Mouse (Mus musculus) lung, embryonic 15.5 days (tissue): ENCODE measurements around the gene Dpf3. TPM values are rescaled to one million over a fixed set of nuclear protein-coding genes. Genes with fewer than 3 reads are reported as not detected.
A peak's percentile ranks its signal among the peaks of the same experiment; 100 is the strongest.

Experiments
- ATAC-seq: fragments of 200-750 bp; cut with Nextera tagmentation; 2 replicates; pipeline ENCODE4 v1.8.0; 2017; ENCODE audit warnings: moderate number of reproducible peaks, borderline replicate concordance; ENCODE audit not compliant: low FRiP score, low TSS enrichment; ENCODE audit errors: extremely low read depth
- H3K27ac ChIP-seq: fragments of 300-500 bp; sonication (generic); 2 replicates; pipeline ENCODE4 v1.5.1; 2015; ENCODE audit warnings: moderate library complexity, mild to moderate bottlenecking, inconsistent platforms
- H3K27me3 ChIP-seq: fragments of 300-500 bp; sonication (generic); 2 replicates; pipeline ENCODE4 v1.6.1; 2015; ENCODE audit warnings: inconsistent platforms
- H3K36me3 ChIP-seq: fragments of 300-500 bp; sonication (generic); 2 replicates; pipeline ENCODE4 v1.6.1; 2015; ENCODE audit warnings: inconsistent platforms
- H3K4me1 ChIP-seq: fragments of 300-500 bp; sonication (generic); 2 replicates; pipeline ENCODE4 v1.6.1; 2015; ENCODE audit warnings: inconsistent platforms
- H3K4me2 ChIP-seq: fragments of 300-500 bp; sonication (generic); 2 replicates; pipeline ENCODE4 v1.6.1; 2015; ENCODE audit warnings: inconsistent platforms, mild to moderate bottlenecking, moderate library complexity
- H3K4me3 ChIP-seq: fragments of 300-500 bp; sonication (generic); 2 replicates; pipeline ENCODE4 v1.5.1; 2015; ENCODE audit warnings: mild to moderate bottlenecking, inconsistent platforms
- H3K9ac ChIP-seq: fragments of 300-500 bp; sonication (generic); 2 replicates; pipeline ENCODE4 v1.6.1; 2015; ENCODE audit warnings: inconsistent platforms
- H3K9me3 ChIP-seq: fragments of 300-500 bp; sonication (generic); 2 replicates; pipeline ENCODE4 v1.6.1; 2016; ENCODE audit warnings: inconsistent platforms
- WGBS: fragments of 180-500 bp; shearing (Covaris S2); methylation state at CpG from one replicate; pipeline ENCODE4 v1.1.7; 2015; 5-methylcytosine and 5-hydroxymethylcytosine counted together
- polyA plus RNA-seq: library from polyadenylated mRNA; unstranded; fragments of >200 nt; fragmentation: Nextera tagmentation; extraction: Ambion mirVana; gene quantifications from 2 replicates; pipeline ENCODE4 v1.2.1, GENCODE M21; 2015

The Dpf3 gene
- polyA plus RNA-seq, 1 experiment from 2014 or later = 3.7 TPM

- ATAC-seq = no peak
- Histone ChIP-seq H3K4me3 (no peak overlapping the region), H3K9ac (no peak overlapping the region), H3K9me3 (no peaks in the 10 kb centered on the region), H3K4me2 (no peak overlapping the region), H3K4me1 (no peaks in the 10 kb centered on the region), H3K36me3 (no peaks in the 10 kb centered on the region), H3K27ac (no peak overlapping the region), H3K27me3 (no peaks in the 10 kb centered on the region)
- 67% methylated on average over 4 of the region's 4 CpGs for WGBS
These were observed 8.8 kb upstream of the Dpf3 start for GRCm38 (mm10) chr12:83496336-83496735.

- H3K9me3 ChIP-seq = no peaks in the 10 kb centered on the region
- H3K4me3 ChIP-seq = no peak overlapping the region
- H3K27me3 ChIP-seq = no peaks in the 10 kb centered on the region
- no peaks in the 10 kb centered on the region for H3K4me1 ChIP-seq
- WGBS = 44% methylated on average over 9 of the region's 9 CpGs
- H3K9ac ChIP-seq = no peak overlapping the region
- H3K4me2 ChIP-seq = no peak overlapping the region
- no peaks in the 10 kb centered on the region for H3K36me3 ChIP-seq
- ATAC-seq = no peak
- H3K27ac ChIP-seq = no peak overlapping the region
These were observed 8.4 kb upstream of the Dpf3 start for GRCm38 (mm10) chr12:83495961-83496282.

- Histone ChIP-seq H3K9me3 (no peaks in the 10 kb centered on the region), H3K4me3 (no peak overlapping the region), H3K9ac (no peak overlapping the region), H3K4me2 (no peak overlapping the region), H3K27ac (no peak overlapping the region), H3K27me3 (no peaks in the 10 kb centered on the region), H3K36me3 (no peaks in the 10 kb centered on the region), H3K4me1 (no peaks in the 10 kb centered on the region)
- 55% methylated on average over 4 of the region's 4 CpGs for WGBS
- no peak for ATAC-seq
These were observed 7.9 kb upstream of the Dpf3 start for GRCm38 (mm10) chr12:83495248-83495960.

- no peak overlapping the region for H3K9ac ChIP-seq
- no peaks in the 10 kb centered on the region for H3K27me3 ChIP-seq
- no peak overlapping the region for H3K4me2 ChIP-seq
- no peaks in the 10 kb centered on the region for H3K4me1 ChIP-seq
- ATAC-seq = no peak
- no peaks in the 10 kb centered on the region for H3K9me3 ChIP-seq
- no peak overlapping the region for H3K27ac ChIP-seq
- 79% methylated on average over 9 of the region's 9 CpGs for WGBS
- H3K36me3 ChIP-seq = no peaks in the 10 kb centered on the region
- no peak overlapping the region for H3K4me3 ChIP-seq
These were observed 6.7 kb upstream of the Dpf3 start for GRCm38 (mm10) chr12:83494196-83494595.

GRCm38 (mm10) chr12:83492808-83493207 lies 5.3 kb upstream of the Dpf3 start:
- Histone ChIP-seq H3K9ac (no peak overlapping the region), H3K4me1 (peaks cover 13% of the 10 kb centered on the region), H3K4me3 (no peak overlapping the region), H3K9me3 (no peaks in the 10 kb centered on the region), H3K36me3 (no peaks in the 10 kb centered on the region), H3K4me2 (no peak overlapping the region), H3K27me3 (0 out of 2 replicates have a peak, but pooled peaks cover 8% of the 10 kb centered on the region), H3K27ac (no peak overlapping the region)
- ATAC-seq = no peak
- 75% methylated on average over 3 of the region's 3 CpGs for WGBS

GRCm38 (mm10) chr12:83491609-83492008 lies 4.1 kb upstream of the Dpf3 start:
- Histone ChIP-seq H3K4me3 (no peak overlapping the region), H3K27me3 (0 out of 2 replicates have a peak, but pooled peaks cover 8% of the 10 kb centered on the region), H3K9ac (no peak overlapping the region), H3K27ac (no peak overlapping the region), H3K4me1 (peaks cover 13% of the 10 kb centered on the region), H3K4me2 (no peak overlapping the region), H3K9me3 (no peaks in the 10 kb centered on the region), H3K36me3 (no peaks in the 10 kb centered on the region)
- no peak for ATAC-seq
- 56% methylated on average over 1 of the region's 1 CpGs for WGBS

- Histone ChIP-seq H3K36me3 (no peaks in the 10 kb centered on the region), H3K27me3 (peaks cover 23% of the 10 kb centered on the region), H3K9ac (no peak overlapping the region), H3K27ac (no peak overlapping the region), H3K4me2 (no peak overlapping the region), H3K9me3 (no peaks in the 10 kb centered on the region), H3K4me1 (peaks cover 29% of the 10 kb centered on the region), H3K4me3 (no peak overlapping the region)
- 28% methylated on average over 2 of the region's 2 CpGs for WGBS
- no peak for ATAC-seq
These were observed 2.2 kb upstream of the Dpf3 start for GRCm38 (mm10) chr12:83489748-83490147.

GRCm38 (mm10) chr12:83488211-83488941 lies 860 bp upstream of the Dpf3 start:
- Histone ChIP-seq H3K9me3 (no peaks in the 10 kb centered on the region), H3K4me2 (peak overlapping the region; percentile 100), H3K36me3 (no peaks in the 10 kb centered on the region), H3K4me1 (peaks cover 29% of the 10 kb centered on the region), H3K4me3 (peak overlapping the region; percentile 66), H3K27me3 (peaks cover 35% of the 10 kb centered on the region), H3K9ac (peak overlapping the region; percentile 16), H3K27ac (no peak overlapping the region)
- no peak for ATAC-seq
- under 1% methylated on average over 29 of the region's 29 CpGs for WGBS

GRCm38 (mm10) chr12:83486671-83487461 lies 650 bp downstream of the Dpf3 start:
- peak overlapping the region; percentile 66 for H3K4me3 ChIP-seq
- peaks cover 29% of the 10 kb centered on the region for H3K4me1 ChIP-seq
- H3K27me3 ChIP-seq = peaks cover 41% of the 10 kb centered on the region
- WGBS = under 1% methylated on average over 73 of the region's 73 CpGs
- H3K36me3 ChIP-seq = no peaks in the 10 kb centered on the region
- ATAC-seq = peak; percentile 62; the same call in 1 of the 2 replicates
- peak overlapping the region; percentile 100 for H3K4me2 ChIP-seq
- no peaks in the 10 kb centered on the region for H3K9me3 ChIP-seq
- peak overlapping the region; percentile 53; the same call in 1 of the 2 replicates for H3K27ac ChIP-seq
- H3K9ac ChIP-seq = peak overlapping the region; percentile 62

GRCm38 (mm10) chr12:83485911-83486670 lies 1.4 kb downstream of the Dpf3 start:
- ATAC-seq = no peak
- Histone ChIP-seq H3K4me1 (peaks cover 29% of the 10 kb centered on the region), H3K4me3 (peak overlapping the region; percentile 66), H3K9me3 (no peaks in the 10 kb centered on the region), H3K27me3 (peaks cover 41% of the 10 kb centered on the region), H3K27ac (no peak overlapping the region), H3K36me3 (no peaks in the 10 kb centered on the region), H3K4me2 (peak overlapping the region; percentile 100), H3K9ac (peak overlapping the region; percentile 62)
- under 1% methylated on average over 53 of the region's 53 CpGs for WGBS
